In the genomic region with DNA sequence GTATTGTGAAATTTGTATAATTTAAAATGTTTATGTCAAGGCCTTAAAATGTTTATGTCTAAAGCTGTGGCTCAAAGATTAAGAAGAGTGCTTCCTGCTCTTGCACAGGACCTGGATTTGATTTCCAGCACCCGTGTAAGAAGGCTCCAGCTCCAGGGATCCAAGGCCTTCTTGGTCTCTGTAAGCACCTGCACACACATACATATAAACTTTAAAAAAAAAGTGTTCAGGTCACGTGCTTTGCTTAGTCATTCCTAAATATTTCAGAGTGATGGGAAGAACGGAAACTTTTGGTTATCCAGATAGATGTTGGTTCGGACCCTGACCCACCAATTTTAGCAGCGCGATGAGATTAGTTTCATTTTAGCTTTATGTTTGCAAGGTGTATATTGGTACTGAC, we compare ENCODE assay signal across 9 mouse cellular contexts. TPM values are rescaled to one million over a fixed set of nuclear protein-coding genes. Genes with fewer than 3 reads are reported as not detected.
DNase-seq lines count a peak whose midpoint lies in the region; ATAC-seq and TF ChIP-seq lines count a peak whose summit lies in the region.
"Had no signal": no experiment of that assay in that cellular context is flagged by ENCODE, and none has a peak within 500 bp of the region (broad histone marks: within the 10 kb centered on the region; RNA-seq: fewer than 3 reads in every experiment).

No protein-coding gene starts in this region.

- peak overlapping the region; percentile 62 for H3K4me3 ChIP-seq in heart, embryonic 11.5 days (ENCODE audit: low read depth, low read length)
- H3K4me3 ChIP-seq in E14TG2a.4 (replicated peaks; ENCODE audit: low read length), result peak overlapping the region; percentile 92
- H3K4me3 ChIP-seq in forebrain, postnatal 0 days (ENCODE audit: low read depth, low read length), result peak overlapping the region; percentile 51; the same call in 1 of the 2 replicates
- H3K4me3 ChIP-seq in midbrain, embryonic 10.5 days, result peak overlapping the region; percentile 73

- H3K27me3 ChIP-seq in heart, embryonic 11.5 days (ENCODE audit: control insufficient read depth, insufficient read depth, low read length), result no peaks in the 10 kb centered on the region
- H3K27me3 ChIP-seq in E14TG2a.4 (ENCODE audit: insufficient read depth, low read length), result no peaks in the 10 kb centered on the region
- H3K27me3 ChIP-seq in forebrain, postnatal 0 days (ENCODE audit: insufficient read depth, low read length), result no peaks in the 10 kb centered on the region
- no peaks in the 10 kb centered on the region for H3K27me3 ChIP-seq in midbrain, embryonic 10.5 days (ENCODE audit: low read depth, poor library complexity, severe bottlenecking)
- H3K27me3 ChIP-seq: Patski had no signal

- DNase-seq in heart, adult 11 months, result no peak
- peak; percentile 6 for DNase-seq in forebrain, postnatal 0 days
- no peak for DNase-seq in midbrain, embryonic 10.5 days (ENCODE audit: low spot score)
- no peak for DNase-seq in gastrocnemius, postnatal 25 days
- DNase-seq in urinary bladder, postnatal 14 days (ENCODE audit: low spot score), result no peak
- DNase-seq in cerebellum, postnatal 25 days, result no peak

- H3K9ac ChIP-seq in heart, embryonic 11.5 days (ENCODE audit: low read depth, low read length), result peak overlapping the region; percentile 78; the same call in 1 of the 2 replicates
- no peak overlapping the region for H3K9ac ChIP-seq in forebrain, postnatal 0 days

- no peak for ATAC-seq in heart, embryonic 11.5 days (replicated peaks; ENCODE audit: insufficient number of reproducible peaks, low FRiP score, low TSS enrichment)
- ATAC-seq in forebrain, postnatal 0 days, result no peak

- no peaks in the 10 kb centered on the region for H3K9me3 ChIP-seq in heart, embryonic 11.5 days (replicated peaks; ENCODE audit: control insufficient read depth, low read length)
- peaks cover 5% of the 10 kb centered on the region for H3K9me3 ChIP-seq in E14TG2a.4 (ENCODE audit: low read length)
- H3K9me3 ChIP-seq in forebrain, postnatal 0 days (ENCODE audit: low read length), result no peaks in the 10 kb centered on the region
- H3K9me3 ChIP-seq in midbrain, embryonic 10.5 days (replicated peaks), result no peaks in the 10 kb centered on the region

- peak overlapping the region; percentile 87 for H3K4me2 ChIP-seq in heart, embryonic 11.5 days
- peak overlapping the region; percentile 62 for H3K4me2 ChIP-seq in forebrain, postnatal 0 days (ENCODE audit: low read depth)

- 75% methylated on average over 6 of the region's 6 CpGs for WGBS in heart, embryonic 11.5 days (ENCODE audit: insufficient replicate concordance)
- WGBS in forebrain, postnatal 0 days, result 70% methylated on average over 6 of the region's 6 CpGs
- 77% methylated on average over 6 of the region's 6 CpGs for WGBS in midbrain, embryonic 10.5 days

- no peak for TF ChIP-seq CTCF in E14TG2a.4 (conservative IDR thresholded peaks at IDR 0.05; ENCODE audit: low read length)
- TF ChIP-seq CTCF in forebrain, postnatal 0 days (IDR thresholded peaks at IDR 0.05; ENCODE audit: low read depth), result no peak

- no peaks in the 10 kb centered on the region for H3K36me3 ChIP-seq in heart, embryonic 11.5 days (ENCODE audit: control insufficient read depth, insufficient read depth, low read length)
- H3K36me3 ChIP-seq in E14TG2a.4 (ENCODE audit: insufficient read depth, low read length), result peaks cover 10% of the 10 kb centered on the region
- H3K36me3 ChIP-seq in forebrain, postnatal 0 days (ENCODE audit: insufficient read depth), result no peaks in the 10 kb centered on the region
- peaks cover 10% of the 10 kb centered on the region for H3K36me3 ChIP-seq in midbrain, embryonic 10.5 days

- H3K4me1 ChIP-seq in heart, embryonic 11.5 days (ENCODE audit: control insufficient read depth, insufficient read depth, low read length), result peaks cover 6% of the 10 kb centered on the region
- peaks cover 37% of the 10 kb centered on the region for H3K4me1 ChIP-seq in E14TG2a.4 (replicated peaks; ENCODE audit: low read depth, low read length)
- H3K4me1 ChIP-seq in forebrain, postnatal 0 days (ENCODE audit: insufficient read depth), result 0 out of 2 replicates have a peak, but pooled peaks cover 3% of the 10 kb centered on the region
- peaks cover 21% of the 10 kb centered on the region for H3K4me1 ChIP-seq in midbrain, embryonic 10.5 days

- H3K27ac ChIP-seq in heart, embryonic 11.5 days (ENCODE audit: low read depth, low read length), result peak overlapping the region; percentile 92; the same call in 1 of the 2 replicates
- 0 out of 2 replicates have a peak overlapping the region, but pooled peaks have one; percentile 16 for H3K27ac ChIP-seq in forebrain, postnatal 0 days (ENCODE audit: low read depth, low read length)
- H3K27ac ChIP-seq in midbrain, embryonic 10.5 days (replicated peaks), result peak overlapping the region; percentile 88

RNA-seq across cellular contexts. Expression of a gene that starts 0.6 kb away (rescaled TPM):
- polyA plus RNA-seq in heart, embryonic 11.5 days (2014; fragmentation: Nextera tagmentation; extraction: Ambion mirVana), result 3.4 and 4.3 TPM in 2 replicates
- 6.5 and 8.3 TPM in 2 replicates for total RNA-seq in forebrain, postnatal 0 days (2014; rRNA removed)
- 3.7 and 5.0 TPM in 2 replicates for polyA plus RNA-seq in forebrain, postnatal 0 days (2015; fragmentation: Nextera tagmentation; extraction: Ambion mirVana)
- polyA plus RNA-seq in midbrain, embryonic 10.5 days (2016; fragmentation: Nextera tagmentation; extraction: Ambion mirVana), result 7.6 and 8.9 TPM in 2 replicates
- total RNA-seq in gastrocnemius, postnatal 25 days (2021), result 1 to 10 TPM; 2.7 to 2.8 TPM

RNA-seq across cellular contexts. Expression of a gene that starts 31.5 kb away (rescaled TPM):
- 0.27 TPM in 1 of 2 replicates, not detected in the other for polyA plus RNA-seq in heart, embryonic 11.5 days (2014; fragmentation: Nextera tagmentation; extraction: Ambion mirVana)
- 49.9 and 61.3 TPM in 2 replicates for total RNA-seq in forebrain, postnatal 0 days (2014; rRNA removed)
- 16.3 and 16.8 TPM in 2 replicates for polyA plus RNA-seq in forebrain, postnatal 0 days (2015; fragmentation: Nextera tagmentation; extraction: Ambion mirVana)
- 0.68 and 0.78 TPM in 2 replicates for polyA plus RNA-seq in midbrain, embryonic 10.5 days (2016; fragmentation: Nextera tagmentation; extraction: Ambion mirVana)
- total RNA-seq in gastrocnemius, postnatal 25 days (2021), result under 1 TPM in 1 of 2 experiments, not detected in 1; 0.21 TPM

RNA-seq across cellular contexts. Expression of a gene that starts 45.9 kb away (rescaled TPM):
- polyA plus RNA-seq in heart, embryonic 11.5 days (2014; fragmentation: Nextera tagmentation; extraction: Ambion mirVana), result 36.8 and 37.0 TPM in 2 replicates
- total RNA-seq in forebrain, postnatal 0 days (2014; rRNA removed), result 25.6 and 36.9 TPM in 2 replicates
- 15.8 and 17.6 TPM in 2 replicates for polyA plus RNA-seq in forebrain, postnatal 0 days (2015; fragmentation: Nextera tagmentation; extraction: Ambion mirVana)
- polyA plus RNA-seq in midbrain, embryonic 10.5 days (2016; fragmentation: Nextera tagmentation; extraction: Ambion mirVana), result 65.8 and 68.2 TPM in 2 replicates
- total RNA-seq in gastrocnemius, postnatal 25 days (2021), result 10 to 100 TPM; 31.7 to 39.1 TPM

RNA-seq across cellular contexts. Expression of a gene that starts 54.8 kb away (rescaled TPM):
- polyA plus RNA-seq in heart, embryonic 11.5 days (2014; fragmentation: Nextera tagmentation; extraction: Ambion mirVana), result 6.1 and 8.2 TPM in 2 replicates
- total RNA-seq in forebrain, postnatal 0 days (2014; rRNA removed), result 26.1 and 28.3 TPM in 2 replicates
- polyA plus RNA-seq in forebrain, postnatal 0 days (2015; fragmentation: Nextera tagmentation; extraction: Ambion mirVana), result 11.2 and 17.6 TPM in 2 replicates
- polyA plus RNA-seq in midbrain, embryonic 10.5 days (2016; fragmentation: Nextera tagmentation; extraction: Ambion mirVana), result 7.8 and 9.9 TPM in 2 replicates
- total RNA-seq in gastrocnemius, postnatal 25 days (2021), result 10 to 100 TPM; 11.4 to 12.6 TPM

Comparison
In these comparisons a context has a peak if more than half of its experiments do, and no peak if none do; other contexts are left out.
1. H3K27ac ChIP-seq: peak in every context shown above with its lines; median percentile 92 in heart, embryonic 11.5 days; 88 in midbrain, embryonic 10.5 days; 16 in forebrain, postnatal 0 days.